Mouse (Mus musculus) adrenal gland, postnatal 36 days (tissue): ENCODE data around the gene Gm9732. TPM values are rescaled to one million over a fixed set of nuclear protein-coding genes. Genes with fewer than 3 reads are reported as not detected.
"Not testable (repeated sequence)": the region's sequence is repeated elsewhere in the genome, so short reads cannot be mapped to it uniquely, and the experiment has no call there.

ENCODE experiments used
- DNase-seq, 2 experiments: peaks; one replicate each; pipeline ENCODE4 v3.0.0; 2021; ENCODE audit warnings: mixed read lengths in 1 of 2
- long read RNA-seq, 2 experiments: library from polyadenylated mRNA; stranded (forward); transcript quantifications; one replicate each; pipeline ENCODE4 v2.0.0; 2021; ENCODE audit warnings: borderline sequencing depth in 2 of 2
- total RNA-seq, 2 experiments: library from RNA; stranded (reverse); gene quantifications; 2 replicates each; pipeline ENCODE4 v1.2.3; 2021

Gene Gm9732
- total RNA-seq, result not detected
- long read RNA-seq, experiment 1, result 0 reads
- long read RNA-seq, experiment 2, result 0 reads

DNA sequence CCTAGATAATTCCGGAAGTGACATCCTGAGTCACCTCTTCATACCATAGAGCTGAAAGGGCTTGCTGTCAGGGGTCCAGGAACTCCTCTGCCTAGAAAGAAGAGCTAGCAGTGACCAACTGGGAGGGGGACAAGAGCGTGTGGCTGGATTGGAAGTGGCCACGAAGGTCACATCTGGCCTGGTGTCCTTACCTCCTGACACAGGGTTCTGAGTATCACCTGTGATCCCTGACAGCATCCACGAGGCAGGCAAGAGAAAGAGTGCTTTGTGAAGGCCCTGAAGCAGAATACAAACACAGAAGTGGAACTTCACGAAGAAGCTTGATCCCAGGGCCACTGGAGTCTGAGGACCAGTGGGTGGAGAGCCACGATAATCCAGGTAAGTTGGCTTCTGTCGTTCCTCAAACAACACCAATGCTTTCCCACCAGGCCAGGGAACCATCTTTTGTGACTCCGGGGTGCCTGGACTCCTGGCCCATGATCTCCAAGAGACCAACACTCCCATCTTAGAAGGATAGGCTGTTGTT lies at the start of gene Gm9732:
TSS of gene Gm9732 (plus strand) at position 51 of the 526 bp plus-strand sequence.
- DNase-seq, result not testable (repeated sequence)

DNA sequence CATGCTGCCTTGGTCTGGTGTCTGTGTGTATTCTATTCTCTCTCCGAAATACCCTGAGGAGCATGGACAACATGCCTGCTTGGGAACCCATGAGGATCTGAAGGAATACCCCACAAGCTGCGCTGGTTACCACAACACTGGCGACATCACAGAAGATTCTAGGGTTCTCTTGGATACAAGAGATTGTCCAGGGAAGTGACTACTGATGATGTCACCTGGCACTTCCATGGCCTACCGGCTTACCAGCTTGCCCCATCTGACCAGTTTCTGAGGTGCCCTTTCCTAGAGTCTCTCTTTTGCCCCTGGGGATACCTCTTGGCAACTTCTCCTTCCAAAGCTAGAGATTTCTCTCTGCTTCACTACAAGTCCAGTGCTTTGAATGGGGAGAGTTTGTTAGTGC lies 39.6 kb upstream of the Gm9732 start, which contains the start of gene Gm8122:
TSS of gene Gm8122 (minus strand) at position 101 of the 400 bp plus-strand sequence.
- not testable (repeated sequence) for DNase-seq

DNA sequence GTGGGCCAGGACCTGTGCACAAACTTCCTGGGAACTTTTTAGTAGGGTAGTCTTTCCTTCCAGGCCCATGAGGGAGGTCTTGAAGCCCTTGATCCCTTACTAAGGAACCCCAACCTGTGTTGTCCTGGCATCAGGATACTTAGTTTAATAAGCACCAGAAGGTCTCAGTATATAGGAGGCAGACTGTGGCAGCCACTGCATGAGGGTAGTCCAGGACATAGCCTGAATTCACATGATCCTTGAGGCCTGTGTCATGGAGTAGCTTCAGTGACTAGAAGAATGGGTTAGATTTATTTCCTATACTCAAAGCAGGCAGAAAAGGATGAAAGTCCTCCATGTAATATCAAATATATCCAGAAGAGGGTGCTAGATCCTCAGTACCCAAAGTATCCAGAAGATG lies 37.1 kb upstream of the Gm9732 start:
- DNase-seq, result not testable (repeated sequence)

DNA sequence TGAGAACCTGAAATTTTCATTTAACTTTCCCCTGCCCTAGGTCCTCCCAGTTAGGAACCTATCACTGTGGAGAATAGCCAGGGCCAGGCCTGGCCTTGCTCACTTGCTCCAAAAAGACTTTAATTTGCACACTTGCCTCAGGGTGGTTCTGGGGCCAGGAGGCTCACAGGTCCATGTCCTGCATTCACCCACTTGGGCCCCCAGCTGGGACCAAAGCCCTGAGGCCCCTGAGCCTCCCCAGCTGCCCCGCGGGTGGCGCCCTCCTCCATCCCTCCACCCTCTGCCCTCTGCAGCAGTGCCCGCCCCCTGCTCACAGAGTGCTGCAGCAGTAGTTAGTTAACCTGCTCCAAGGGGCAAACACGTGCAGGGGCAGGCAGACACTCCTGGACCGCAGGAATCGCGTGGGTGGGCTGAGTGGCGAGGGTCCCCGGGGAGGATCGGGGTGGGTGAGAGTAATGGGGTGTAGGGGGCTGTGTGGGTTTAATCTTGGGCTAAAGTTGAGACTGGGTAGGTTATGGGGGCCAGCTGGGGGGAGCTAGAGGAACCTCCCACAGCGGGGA lies 25.1 kb upstream of the Gm9732 start:
- DNase-seq, result not testable (repeated sequence)

DNA sequence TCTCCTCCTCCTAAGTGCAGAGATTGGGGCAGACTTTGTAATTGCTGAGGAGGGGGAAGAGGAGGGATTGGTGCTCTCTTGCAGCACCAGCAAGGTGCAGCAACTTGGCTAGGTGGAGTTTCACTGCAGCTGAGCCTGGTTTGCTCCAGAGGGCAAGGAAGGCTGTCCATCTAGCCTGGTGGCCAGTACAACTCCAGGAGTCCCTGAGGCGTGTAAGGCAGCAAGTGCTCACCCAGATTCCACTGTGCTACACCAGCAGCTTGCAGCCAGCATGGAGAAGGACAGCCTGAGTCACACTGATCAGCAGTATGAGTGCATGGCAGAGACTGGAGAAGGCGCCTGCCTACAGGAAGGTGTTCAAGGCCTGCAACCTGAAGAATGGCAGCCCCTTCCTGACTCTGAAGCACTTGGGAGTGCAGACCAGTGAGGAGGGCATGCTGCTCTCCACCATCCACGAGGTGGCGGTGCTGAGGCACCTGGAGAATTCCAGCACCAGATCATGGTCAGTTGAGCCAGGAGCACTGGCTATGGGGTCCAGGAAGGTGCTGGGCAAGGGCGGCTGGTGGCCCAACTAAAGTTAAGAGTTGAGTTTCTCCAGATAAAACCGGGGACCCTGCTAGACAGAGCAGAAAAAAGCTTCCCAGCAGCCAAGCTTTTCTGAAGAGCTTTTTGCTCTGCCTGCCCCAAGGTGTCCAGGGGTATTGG lies 24.1 kb upstream of the Gm9732 start:
- DNase-seq, result not testable (repeated sequence)

DNA sequence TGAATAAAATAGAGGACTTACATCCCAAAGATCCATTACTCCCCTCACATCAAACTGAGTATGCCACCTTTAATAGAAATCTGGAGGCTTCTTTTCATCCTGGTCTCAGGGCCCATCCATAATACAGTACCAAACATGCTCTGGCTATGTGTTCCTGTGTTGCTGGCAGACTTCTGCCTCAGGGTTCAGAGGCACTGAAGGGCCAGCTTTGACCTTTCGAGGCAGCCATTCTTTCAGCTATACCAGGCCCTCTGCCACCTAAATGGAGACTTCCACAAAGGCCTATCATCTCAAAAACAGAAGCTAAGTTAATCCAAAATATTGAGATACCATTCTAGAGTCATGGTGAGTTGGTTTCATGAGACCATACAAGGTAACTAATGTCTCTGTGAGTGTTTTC lies 18.3 kb upstream of the Gm9732 start:
- DNase-seq, result not testable (repeated sequence)

DNA sequence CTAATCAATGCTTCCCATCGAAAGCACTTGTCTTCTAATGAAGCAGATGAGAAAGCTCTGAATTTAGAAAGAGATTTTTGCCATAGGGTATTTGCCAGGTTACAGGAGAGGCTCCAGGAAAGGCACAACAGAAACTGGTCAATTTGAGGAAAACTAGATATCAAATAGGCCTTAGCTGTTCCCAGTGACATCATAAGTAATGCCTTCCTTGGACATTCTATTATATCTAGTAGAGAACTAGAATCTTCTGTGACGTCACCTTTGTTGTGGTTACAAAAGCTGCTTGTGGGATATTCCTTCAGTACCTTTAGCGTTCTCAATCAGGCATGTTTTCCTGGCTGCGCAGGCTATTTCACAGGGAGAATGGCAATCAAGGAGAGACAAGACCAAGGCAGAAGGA lies 16.5 kb upstream of the Gm9732 start, which contains the start of gene Gm8126:
TSS of gene Gm8126 (plus strand) at position 301 of the 400 bp plus-strand sequence.
- DNase-seq, result not testable (repeated sequence)

DNA sequence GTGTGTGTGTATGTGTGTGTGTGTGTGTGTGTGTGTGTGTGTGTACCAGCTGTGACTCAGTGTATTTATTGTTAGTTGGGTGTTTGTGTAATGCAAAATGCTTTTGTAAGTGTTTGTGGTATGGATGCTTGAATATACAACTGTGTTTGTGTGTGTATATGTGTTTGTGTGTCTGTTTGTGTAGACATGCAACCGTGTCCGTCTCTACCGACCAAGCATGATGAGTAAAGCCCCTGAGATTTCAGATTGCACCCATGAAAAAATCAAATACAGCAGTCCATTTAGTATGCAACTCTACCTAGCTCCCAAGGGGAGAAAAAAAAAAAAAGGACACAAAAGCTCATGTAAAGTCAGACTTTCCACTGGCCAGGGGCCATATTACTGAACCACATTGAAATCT lies 11.4 kb upstream of the Gm9732 start:
- DNase-seq, result not testable (repeated sequence)

DNA sequence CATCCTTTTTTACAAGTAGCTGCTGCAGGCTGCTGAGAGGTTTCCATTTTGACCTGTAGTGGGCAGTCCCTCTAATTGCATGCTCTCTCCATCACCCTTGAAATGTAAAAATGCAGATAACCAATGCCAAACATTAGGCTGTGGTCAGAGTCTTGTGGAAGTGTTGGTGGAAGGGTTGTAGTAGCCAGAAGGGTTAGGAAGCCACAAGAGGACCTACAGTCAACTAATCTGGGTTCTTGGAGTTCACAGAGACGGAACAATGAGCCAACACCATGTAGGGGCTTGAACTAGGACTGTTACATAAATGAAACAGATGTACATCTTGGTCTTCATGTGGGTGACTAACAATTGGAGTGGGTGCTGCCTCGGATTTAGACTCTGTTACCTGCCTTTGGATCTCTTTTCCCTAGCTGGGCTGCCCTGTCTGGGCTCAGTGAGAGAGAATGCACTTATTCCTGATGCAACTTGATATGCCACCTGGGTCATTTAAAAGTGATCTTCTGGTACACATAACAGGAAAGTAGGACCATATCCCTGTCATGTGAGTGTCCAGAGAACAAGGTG lies 6.2 kb upstream of the Gm9732 start:
- not testable (repeated sequence) for DNase-seq

DNA sequence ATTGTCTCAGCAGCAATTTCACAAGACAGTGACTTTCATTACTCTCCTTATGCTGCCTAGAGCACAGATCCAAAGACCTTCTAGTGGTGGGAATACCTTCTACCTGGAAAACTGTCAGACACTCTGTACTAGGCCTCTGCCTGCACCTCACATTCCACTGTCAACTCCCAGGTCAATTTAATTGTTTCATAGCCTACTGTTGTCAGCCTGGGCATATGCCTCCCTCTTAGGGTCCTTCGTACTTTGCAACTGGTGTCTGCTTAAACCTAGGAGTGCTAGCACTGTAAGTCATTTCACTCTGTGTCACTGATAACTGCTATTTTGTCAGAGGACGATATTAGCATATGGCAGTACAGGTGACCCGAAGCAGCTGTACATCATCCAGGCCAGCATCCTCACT lies 5.6 kb upstream of the Gm9732 start:
- not testable (repeated sequence) for DNase-seq

DNA sequence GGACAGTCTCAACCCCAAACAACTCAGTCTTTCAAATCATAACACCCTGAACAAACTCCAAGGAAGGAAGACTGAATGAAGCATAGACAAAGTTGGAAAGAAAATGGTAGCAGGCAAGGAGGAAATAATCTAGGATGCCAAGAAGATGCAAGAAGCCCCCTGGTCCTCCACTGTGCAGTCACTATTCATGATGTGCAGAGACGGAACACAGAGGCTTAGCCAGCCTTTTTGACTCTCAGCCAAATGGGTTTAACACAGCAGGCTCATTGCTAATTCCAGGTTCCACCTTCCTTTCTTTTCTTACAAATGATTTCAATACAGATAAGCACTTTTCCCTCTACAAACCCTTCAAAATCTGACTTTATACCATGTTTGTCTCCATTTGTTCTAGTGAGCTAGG lies 1.7 kb upstream of the Gm9732 start:
- not testable (repeated sequence) for DNase-seq

DNA sequence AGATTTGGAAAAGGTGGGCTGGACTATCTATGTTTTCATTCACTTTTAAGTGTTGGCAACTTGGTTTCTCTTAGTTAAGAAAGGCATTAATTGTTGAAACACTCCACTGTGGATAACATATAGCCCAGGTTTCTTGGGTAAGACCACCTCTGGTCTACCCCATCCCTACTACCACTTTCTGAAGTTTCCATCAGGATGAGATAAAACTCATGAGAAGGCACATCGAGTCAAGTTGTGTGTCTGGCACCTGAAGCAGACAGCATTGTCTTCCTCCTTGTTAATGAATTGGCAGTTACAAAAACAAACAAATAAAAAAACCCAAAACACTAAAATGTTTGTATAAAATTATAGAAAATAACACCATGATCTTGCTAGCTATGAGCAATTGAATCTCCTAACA lies 916 bp downstream of the Gm9732 start:
- not testable (repeated sequence) for DNase-seq

DNA sequence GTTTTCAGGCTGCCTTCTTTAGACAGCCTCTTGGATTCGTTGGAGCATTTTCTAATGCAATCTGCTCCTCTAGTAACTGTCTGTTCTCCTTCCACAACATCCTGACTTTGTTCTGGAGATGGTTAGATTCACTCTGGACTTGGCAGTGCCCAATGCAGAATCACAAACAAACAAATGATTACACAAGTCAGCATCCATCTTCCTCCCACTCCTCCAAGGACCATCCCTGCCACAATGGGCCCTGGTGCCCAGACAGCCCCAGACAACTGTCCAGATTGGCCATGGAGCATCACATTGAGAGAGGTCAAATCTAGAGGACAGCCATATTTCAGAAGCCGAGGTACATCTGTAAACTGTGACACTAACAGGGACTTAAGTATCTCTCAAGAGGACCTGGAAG lies 2.6 kb downstream of the Gm9732 start:
- not testable (repeated sequence) for DNase-seq

DNA sequence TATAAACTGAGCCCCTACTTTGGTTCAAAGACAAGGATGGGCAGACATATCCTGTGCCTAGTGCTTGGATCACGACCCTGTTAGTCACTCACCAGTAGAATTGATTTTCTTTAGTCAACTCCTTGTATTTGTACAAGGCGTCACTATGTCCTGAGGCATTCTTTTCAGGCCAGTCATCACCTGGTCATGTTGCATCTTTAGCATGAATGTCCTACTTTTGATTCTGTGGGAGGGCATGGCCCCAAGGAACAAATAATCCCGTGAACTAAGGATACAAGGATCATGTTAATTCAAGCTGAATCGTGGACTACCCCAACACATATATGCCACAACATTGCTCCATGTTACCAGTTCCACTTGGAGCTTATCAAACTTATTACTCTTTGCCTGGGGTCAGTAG lies 3.3 kb downstream of the Gm9732 start:
- not testable (repeated sequence) for DNase-seq

DNA sequence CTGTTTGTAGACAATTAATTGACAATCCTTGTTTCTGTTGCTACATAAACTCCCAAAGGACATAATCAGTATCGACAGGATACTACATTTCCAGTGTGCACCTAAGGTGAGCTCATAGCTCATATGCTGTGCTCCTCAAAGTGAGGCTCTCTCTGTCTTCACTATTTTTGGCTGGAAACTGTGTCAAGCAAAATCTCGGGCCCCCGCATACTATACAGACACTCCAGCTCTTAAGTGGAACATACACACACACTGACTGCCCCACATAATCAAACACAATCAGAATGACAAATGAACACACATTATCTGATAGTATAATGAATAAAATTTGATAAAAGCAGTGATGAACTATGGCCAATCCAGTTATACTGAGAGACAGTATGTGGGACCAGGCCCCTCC lies 3.8 kb downstream of the Gm9732 start:
- DNase-seq, result not testable (repeated sequence)

DNA sequence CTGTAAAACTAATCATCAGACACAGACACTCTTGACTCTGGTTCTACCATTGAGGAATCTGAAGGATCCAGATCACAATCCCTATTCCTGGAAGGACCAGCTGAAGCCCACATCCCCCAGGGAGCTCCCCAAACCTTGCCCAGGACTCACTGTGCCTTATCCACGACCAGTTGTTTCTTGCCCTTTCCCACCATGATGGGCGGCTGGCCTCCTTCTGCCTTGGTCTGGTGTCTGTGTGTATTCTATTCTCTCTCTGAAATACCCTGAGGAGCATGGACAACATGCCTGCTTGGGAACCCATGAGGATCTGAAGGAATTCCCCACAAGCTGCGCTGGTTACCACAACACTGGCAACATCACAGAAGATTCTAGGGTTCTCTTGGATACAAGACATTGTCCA lies 18.7 kb downstream of the Gm9732 start, which contains the start of gene Gm8127:
TSS of gene Gm8127 (minus strand) at position 330 of the 400 bp plus-strand sequence.
- not testable (repeated sequence) for DNase-seq

DNA sequence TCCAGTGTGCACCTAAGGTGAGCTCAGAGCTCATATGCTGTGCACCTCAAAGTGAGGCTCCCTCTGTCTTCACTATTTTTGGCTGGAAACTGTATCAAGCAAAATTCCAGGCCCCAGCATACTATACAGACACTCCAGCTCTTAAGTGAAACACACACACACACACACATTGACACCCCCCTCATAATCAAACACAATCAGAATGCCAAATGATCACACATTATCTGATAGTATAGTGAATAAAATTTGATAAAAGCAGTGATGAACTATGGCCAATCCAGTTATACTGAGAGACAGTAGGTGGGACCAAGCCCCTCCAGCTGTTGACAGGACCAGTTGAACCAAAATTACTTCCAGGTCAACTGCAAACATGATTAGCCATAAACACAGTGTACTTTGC lies 44.7 kb downstream of the Gm9732 start:
- not testable (repeated sequence) for DNase-seq

DNA sequence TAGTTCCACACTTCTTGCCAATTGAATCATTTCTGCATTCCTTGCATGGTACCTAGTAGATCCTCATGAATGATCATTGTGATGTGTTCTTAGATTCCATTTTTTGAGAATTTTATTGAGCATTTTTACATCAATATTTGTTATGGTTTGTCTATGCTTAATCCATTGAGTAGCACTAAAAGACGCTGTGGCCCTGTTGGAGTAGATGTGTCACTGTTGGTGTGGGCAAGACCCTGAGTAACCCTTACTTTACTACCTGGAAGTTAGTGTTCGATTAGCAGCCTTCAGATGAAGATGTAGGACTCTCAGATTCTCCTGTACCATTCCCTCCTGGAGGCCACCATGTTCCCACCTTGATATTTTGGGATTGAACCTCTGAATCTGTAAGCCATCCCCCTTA lies 53.8 kb downstream of the Gm9732 start:
- not testable (repeated sequence) for DNase-seq

DNA sequence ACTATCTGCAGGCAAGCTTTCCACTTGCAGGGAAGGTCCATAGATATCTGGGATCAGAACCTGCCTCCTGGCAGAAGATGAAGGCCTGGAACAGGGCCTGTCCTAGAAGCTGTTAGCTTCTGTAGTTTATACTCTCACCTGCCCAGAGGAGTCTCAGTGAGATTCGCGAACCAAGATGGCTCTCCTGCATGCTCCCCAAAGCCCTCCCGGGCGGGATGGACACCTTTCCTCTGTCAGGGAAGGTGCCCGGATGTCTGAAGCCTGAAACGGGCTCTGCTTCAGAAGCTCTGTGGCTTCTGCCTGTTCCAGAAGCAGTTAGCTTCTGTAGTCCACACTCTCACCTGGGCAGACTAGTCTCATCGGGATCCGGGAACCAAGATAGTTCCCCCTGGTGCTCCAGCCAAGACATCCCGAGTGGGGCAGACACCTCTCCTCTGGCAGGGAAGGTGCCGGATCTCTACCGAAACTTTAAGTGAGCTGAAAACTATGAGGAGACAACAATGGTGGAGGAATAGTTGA lies 56.6 kb downstream of the Gm9732 start:
- not testable (repeated sequence) for DNase-seq

DNA sequence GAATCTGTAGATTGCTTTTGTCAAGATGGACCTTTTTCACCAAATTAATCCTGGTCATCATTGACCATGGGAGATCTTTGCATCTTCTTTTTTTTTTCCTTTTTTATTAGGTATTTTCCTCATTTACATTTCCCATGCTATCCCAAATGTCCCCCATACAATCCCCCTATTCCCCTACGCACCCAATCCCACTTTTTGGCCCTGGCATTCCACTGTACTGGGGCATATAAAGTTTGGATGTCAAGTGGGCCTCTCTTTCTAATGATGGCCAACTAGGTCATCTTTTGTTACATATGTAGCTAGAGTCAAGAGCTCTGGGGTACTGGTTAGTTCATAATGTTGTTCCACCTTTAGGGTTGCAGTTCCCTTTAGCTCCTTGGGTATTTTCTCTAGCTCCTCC lies 62.8 kb downstream of the Gm9732 start:
- DNase-seq, result not testable (repeated sequence)

DNA sequence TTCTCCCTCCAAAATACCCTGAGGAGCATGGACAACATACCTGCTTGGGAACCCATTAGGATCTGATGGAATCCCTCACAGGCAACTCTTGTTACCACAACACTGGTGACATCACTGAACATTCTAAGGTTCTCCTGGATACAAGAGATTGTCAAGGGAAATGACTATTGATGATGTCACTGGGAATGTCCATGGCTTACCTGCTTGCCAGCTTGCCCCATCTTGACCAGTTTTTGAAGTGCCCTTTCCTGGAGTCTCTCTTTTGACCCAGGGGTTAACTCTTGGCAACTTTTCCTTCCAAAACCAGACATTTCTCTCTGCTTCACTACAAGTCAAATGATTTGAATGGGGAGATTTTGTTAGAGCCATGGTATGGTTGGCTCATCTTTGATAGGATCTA lies 72.9 kb downstream of the Gm9732 start, which contains the start of gene 1700001F09Rik:
TSS of gene 1700001F09Rik (minus strand) at position 101 of the 400 bp plus-strand sequence.
- DNase-seq, result not testable (repeated sequence)

DNA sequence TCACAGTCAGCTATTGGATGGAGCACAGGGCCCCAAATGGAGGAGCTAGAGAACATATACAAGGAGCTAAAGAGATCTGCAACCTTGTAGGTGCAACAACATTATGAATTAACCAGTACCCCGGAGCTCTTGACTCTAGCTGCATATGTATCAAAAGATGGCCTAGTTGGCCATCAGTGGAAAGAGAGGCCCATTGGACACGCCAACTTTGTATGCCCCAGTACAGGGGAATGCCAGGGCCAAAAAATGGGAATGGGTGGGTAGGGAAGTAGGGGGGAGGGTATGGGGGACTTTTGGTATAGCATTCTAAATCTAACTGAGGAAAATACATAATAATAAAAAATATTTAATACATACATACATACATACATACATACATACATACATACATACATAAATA lies 78.1 kb downstream of the Gm9732 start:
- DNase-seq, result not testable (repeated sequence)
